Mouse (Mus musculus) small intestine, adult 2 months (tissue): ENCODE data around the gene Gm436.

Experiments
- CTCF ChIP-seq: fragments of 200-500 bp; IDR thresholded peaks from 2 replicates; pipeline ENCODE4 v1.5.1; 2012; ENCODE audit warnings: low read depth, mild to moderate bottlenecking, control low read depth, inconsistent platforms, low read length, moderate library complexity, mixed read lengths; ENCODE audit not compliant: insufficient replicate concordance, insufficient read length; ENCODE audit errors: extremely low read depth
- POLR2A ChIP-seq: fragments of 200-500 bp; IDR thresholded peaks from 2 replicates; pipeline ENCODE4 v1.6.1; 2012; ENCODE audit warnings: low read depth, mild to moderate bottlenecking, control low read depth, inconsistent platforms, low read length, moderate library complexity

DNA sequence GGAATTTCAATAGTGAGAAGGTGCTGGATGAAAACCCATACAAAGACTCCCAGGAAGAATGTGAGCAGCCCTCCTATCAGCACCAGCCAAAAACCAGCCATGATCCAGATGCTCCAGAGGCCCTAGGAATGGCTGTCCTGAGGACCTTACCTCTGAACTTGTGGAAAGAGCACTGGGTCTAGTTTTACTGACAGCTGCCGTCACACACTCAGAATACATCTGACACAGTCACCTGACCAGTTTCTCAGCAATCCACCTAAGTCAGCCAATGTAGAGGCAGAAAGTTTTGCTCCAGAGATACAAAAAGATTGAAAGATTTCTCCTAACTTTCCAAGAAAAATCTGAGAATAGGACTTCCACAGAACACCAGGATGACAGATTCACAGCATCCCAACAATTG is 35.1 kb upstream of the Gm436 start, which contains the start of gene Gm13178:
- no peak for TF ChIP-seq POLR2A
- no peak for TF ChIP-seq CTCF
